Mouse (Mus musculus): ENCODE data around the gene Cacna2d1. TPM values are rescaled to one million over a fixed set of nuclear protein-coding genes. Genes with fewer than 3 reads are reported as not detected.

The Cacna2d1 gene
- polyA plus RNA-seq, 1 experiment, result not detected

GRCm38 (mm10) chr5:15979225-15979624 is 44.7 kb downstream of the Cacna2d1 start:
- Histone ChIP-seq H3K9me3 (no peaks in the 10 kb centered on the region), H3K27me3 (replicated peaks) (no peaks in the 10 kb centered on the region), H3K4me3 (replicated peaks) (no peak overlapping the region), H3K4me1 (no peaks in the 10 kb centered on the region), H3K36me3 (replicated peaks; ENCODE audit: low read length) (no peaks in the 10 kb centered on the region)
- TF ChIP-seq FLI1 (IDR thresholded peaks at IDR 0.05; ENCODE audit: low read length) (no peak), GATA1 (IDR thresholded peaks at IDR 0.05; ENCODE audit: borderline replicate concordance, low read length) (no peak)

GRCm38 (mm10) chr5:15982573-15982972 is 48.1 kb downstream of the Cacna2d1 start:
- Histone ChIP-seq H3K27me3 (replicated peaks) (no peaks in the 10 kb centered on the region), H3K36me3 (replicated peaks; ENCODE audit: low read length) (no peaks in the 10 kb centered on the region), H3K4me1 (no peaks in the 10 kb centered on the region), H3K4me3 (replicated peaks) (no peak overlapping the region), H3K9me3 (peaks cover 3% of the 10 kb centered on the region; the same call in 1 of the 2 replicates)
- TF ChIP-seq FLI1 (IDR thresholded peaks at IDR 0.05; ENCODE audit: low read length) (no peak), GATA1 (IDR thresholded peaks at IDR 0.05; ENCODE audit: borderline replicate concordance, low read length) (no peak)

- H3K4me1 ChIP-seq, result no peaks in the 10 kb centered on the region
- TF ChIP-seq GATA1 (IDR thresholded peaks at IDR 0.05; ENCODE audit: borderline replicate concordance, low read length), result no peak
- no peak for TF ChIP-seq FLI1 (IDR thresholded peaks at IDR 0.05; ENCODE audit: low read length)
- no peak overlapping the region for H3K4me3 ChIP-seq (replicated peaks)
- no peaks in the 10 kb centered on the region for H3K27me3 ChIP-seq (replicated peaks)
- peaks cover 3% of the 10 kb centered on the region; the same call in 1 of the 2 replicates for H3K9me3 ChIP-seq
- no peaks in the 10 kb centered on the region for H3K36me3 ChIP-seq (replicated peaks; ENCODE audit: low read length)
Observed at GRCm38 (mm10) chr5:15983354-15983753, 48.9 kb downstream of the Cacna2d1 start.

- Histone ChIP-seq H3K4me1 (no peaks in the 10 kb centered on the region), H3K27me3 (replicated peaks) (no peaks in the 10 kb centered on the region), H3K36me3 (replicated peaks; ENCODE audit: low read length) (no peaks in the 10 kb centered on the region), H3K4me3 (replicated peaks) (no peak overlapping the region), H3K9me3 (peaks cover 3% of the 10 kb centered on the region; the same call in 1 of the 2 replicates)
- TF ChIP-seq FLI1 (IDR thresholded peaks at IDR 0.05; ENCODE audit: low read length) (no peak), GATA1 (IDR thresholded peaks at IDR 0.05; ENCODE audit: borderline replicate concordance, low read length) (no peak)
Observed at GRCm38 (mm10) chr5:15985228-15985858, 50.9 kb downstream of the Cacna2d1 start.

DNA sequence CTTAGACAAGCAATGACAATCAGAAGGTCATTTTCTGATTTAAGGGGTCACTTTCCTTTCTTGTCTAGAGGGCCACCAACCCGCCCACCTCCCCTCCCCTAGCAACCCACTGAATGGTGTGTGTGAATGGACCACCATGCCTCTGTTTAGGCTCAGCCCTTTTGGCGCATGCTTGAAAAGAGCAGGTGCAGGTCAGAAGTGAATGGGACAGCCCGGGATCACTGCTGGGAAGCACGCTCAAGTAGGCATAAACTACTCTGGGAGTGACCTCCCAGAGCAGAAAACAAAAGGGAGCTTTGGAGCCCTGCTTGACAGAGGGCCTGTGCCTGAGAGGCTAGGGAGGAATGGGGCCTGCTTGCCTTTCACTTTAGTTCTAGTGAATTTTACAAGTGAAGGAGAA is 51.4 kb downstream of the Cacna2d1 start:
- no peaks in the 10 kb centered on the region for H3K27me3 ChIP-seq (replicated peaks)

DNA sequence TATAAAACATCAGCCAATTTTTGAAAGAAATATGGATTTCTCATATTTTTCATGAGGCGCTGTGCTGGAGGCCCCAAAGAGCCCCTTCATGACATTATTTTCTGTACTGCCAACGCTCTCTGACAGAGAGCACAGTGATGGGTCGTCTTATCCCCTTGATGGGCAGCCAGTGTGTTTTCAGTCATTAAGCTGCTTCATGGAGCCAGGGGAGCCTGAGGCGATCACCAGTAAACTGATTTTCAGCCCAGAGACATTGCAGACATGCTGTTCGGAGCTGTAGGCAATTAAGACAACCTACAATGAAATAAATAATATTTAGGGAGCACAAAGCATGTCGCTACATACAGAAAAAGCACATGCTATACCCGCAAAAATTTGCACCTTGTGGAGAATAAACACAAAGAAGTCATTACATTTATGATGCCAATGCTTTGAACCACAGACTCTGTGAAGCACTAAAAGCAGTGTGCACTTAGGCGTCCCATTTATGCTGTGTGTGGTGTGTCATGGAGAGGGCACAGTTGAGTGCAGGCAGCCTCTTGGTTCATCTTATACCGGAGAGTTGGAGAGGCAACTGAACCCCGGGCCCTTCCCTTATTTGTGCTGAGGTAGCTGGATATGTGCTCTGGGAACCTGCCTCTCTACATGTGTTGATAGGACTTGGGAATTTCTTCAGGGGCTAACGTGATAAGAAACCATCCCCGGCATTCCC is 57.1 kb downstream of the Cacna2d1 start:
- Histone ChIP-seq H3K4me3 (replicated peaks) (no peak overlapping the region), H3K9me3 (no peaks in the 10 kb centered on the region), H3K27me3 (replicated peaks) (no peaks in the 10 kb centered on the region), H3K4me1 (no peaks in the 10 kb centered on the region), H3K36me3 (replicated peaks; ENCODE audit: low read length) (no peaks in the 10 kb centered on the region)
- TF ChIP-seq GATA1 (IDR thresholded peaks at IDR 0.05; ENCODE audit: borderline replicate concordance, low read length) (no peak), FLI1 (IDR thresholded peaks at IDR 0.05; ENCODE audit: low read length) (no peak)

More for the DNA sequence above, 51.4 kb downstream of the Cacna2d1 start:
- no peak overlapping the region for H3K4me3 ChIP-seq (replicated peaks)
- no peaks in the 10 kb centered on the region for H3K36me3 ChIP-seq (replicated peaks; ENCODE audit: low read length)
- H3K4me1 ChIP-seq, result no peaks in the 10 kb centered on the region
- TF ChIP-seq GATA1 (IDR thresholded peaks at IDR 0.05; ENCODE audit: borderline replicate concordance, low read length), result no peak
- TF ChIP-seq FLI1 (IDR thresholded peaks at IDR 0.05; ENCODE audit: low read length), result no peak
- H3K9me3 ChIP-seq, result peaks cover 3% of the 10 kb centered on the region; the same call in 1 of the 2 replicates

GRCm38 (mm10) chr5:15993252-15993944 is 58.9 kb downstream of the Cacna2d1 start:
- Histone ChIP-seq H3K4me1 (no peaks in the 10 kb centered on the region), H3K27me3 (replicated peaks) (no peaks in the 10 kb centered on the region), H3K4me3 (replicated peaks) (no peak overlapping the region), H3K9me3 (no peaks in the 10 kb centered on the region), H3K36me3 (replicated peaks; ENCODE audit: low read length) (no peaks in the 10 kb centered on the region)
- TF ChIP-seq FLI1 (IDR thresholded peaks at IDR 0.05; ENCODE audit: low read length) (no peak), GATA1 (IDR thresholded peaks at IDR 0.05; ENCODE audit: borderline replicate concordance, low read length) (no peak)

- TF ChIP-seq GATA1 (IDR thresholded peaks at IDR 0.05; ENCODE audit: borderline replicate concordance, low read length), result no peak
- TF ChIP-seq FLI1 (IDR thresholded peaks at IDR 0.05; ENCODE audit: low read length), result no peak
Observed at GRCm38 (mm10) chr5:15997190-15997589, 62.7 kb downstream of the Cacna2d1 start.

GRCm38 (mm10) chr5:15997769-15998168 is 63.3 kb downstream of the Cacna2d1 start:
- Histone ChIP-seq H3K9me3 (no peaks in the 10 kb centered on the region), H3K36me3 (replicated peaks; ENCODE audit: low read length) (no peaks in the 10 kb centered on the region), H3K4me3 (replicated peaks) (no peak overlapping the region), H3K4me1 (no peaks in the 10 kb centered on the region), H3K27me3 (replicated peaks) (no peaks in the 10 kb centered on the region)
- TF ChIP-seq GATA1 (IDR thresholded peaks at IDR 0.05; ENCODE audit: borderline replicate concordance, low read length) (no peak), FLI1 (IDR thresholded peaks at IDR 0.05; ENCODE audit: low read length) (no peak)

More at GRCm38 (mm10) chr5:15997190-15997589, 62.7 kb downstream of the Cacna2d1 start:
- Histone ChIP-seq H3K9me3 (no peaks in the 10 kb centered on the region), H3K4me3 (replicated peaks) (no peak overlapping the region), H3K36me3 (replicated peaks; ENCODE audit: low read length) (no peaks in the 10 kb centered on the region), H3K27me3 (replicated peaks) (no peaks in the 10 kb centered on the region), H3K4me1 (no peaks in the 10 kb centered on the region)

Measured in megakaryocyte, embryonic 14.5 days (primary cell).